Mouse (Mus musculus): ENCODE measurements around the gene Gm1604a. TPM values are rescaled to one million over a fixed set of nuclear protein-coding genes. Genes with fewer than 3 reads are reported as not detected.
"Not testable (repeated sequence)": the region's sequence is repeated elsewhere in the genome, so short reads cannot be mapped to it uniquely, and the experiment has no call there.

The Gm1604a gene
- not detected in 2 replicates for total RNA-seq (2014; rRNA removed)
- 0.20 and 0.44 TPM in 2 replicates for polyA plus RNA-seq (2015; fragmentation: Nextera tagmentation; extraction: Ambion mirVana)

DNA sequence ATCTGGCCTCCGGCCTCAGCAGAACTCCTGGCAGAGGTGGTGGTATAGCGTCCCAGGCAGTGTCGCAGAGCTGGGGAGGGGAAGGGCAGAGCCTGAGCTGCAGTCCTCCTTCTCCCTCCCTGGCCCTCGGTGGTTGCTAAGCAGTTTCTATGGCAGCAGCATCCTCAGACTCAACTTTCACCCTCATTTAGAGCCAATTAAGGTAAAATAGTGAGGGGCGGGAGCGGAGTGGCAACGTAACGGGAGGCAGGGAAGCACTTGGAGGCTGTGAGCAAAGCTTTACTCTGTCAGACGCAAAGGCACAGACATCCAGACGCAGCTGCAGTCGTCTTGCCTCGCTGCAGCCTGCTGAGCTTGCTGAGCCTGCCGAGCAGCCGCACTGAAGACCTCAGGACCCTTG, at the start of gene Gm1604a:
Gm1604a (plus strand) TSS at position 312 of the 400 bp plus-strand sequence.
- not testable (repeated sequence) for H3K9ac ChIP-seq (replicated peaks; ENCODE audit: low read length); H3K36me3 ChIP-seq (ENCODE audit: insufficient read depth, low read length); H3K27me3 ChIP-seq (ENCODE audit: insufficient read depth, low read length); H3K4me3 ChIP-seq (ENCODE audit: low read length); H3K9me3 ChIP-seq (ENCODE audit: low read length); H3K4me2 ChIP-seq (ENCODE audit: low read depth, low read length); H3K4me1 ChIP-seq (ENCODE audit: insufficient read depth, low read length); H3K27ac ChIP-seq; DNase-seq (ENCODE audit: low spot score)
- 11% methylated on average over 6 of the region's 14 CpGs for WGBS
- peak; percentile 82 for ATAC-seq

DNA sequence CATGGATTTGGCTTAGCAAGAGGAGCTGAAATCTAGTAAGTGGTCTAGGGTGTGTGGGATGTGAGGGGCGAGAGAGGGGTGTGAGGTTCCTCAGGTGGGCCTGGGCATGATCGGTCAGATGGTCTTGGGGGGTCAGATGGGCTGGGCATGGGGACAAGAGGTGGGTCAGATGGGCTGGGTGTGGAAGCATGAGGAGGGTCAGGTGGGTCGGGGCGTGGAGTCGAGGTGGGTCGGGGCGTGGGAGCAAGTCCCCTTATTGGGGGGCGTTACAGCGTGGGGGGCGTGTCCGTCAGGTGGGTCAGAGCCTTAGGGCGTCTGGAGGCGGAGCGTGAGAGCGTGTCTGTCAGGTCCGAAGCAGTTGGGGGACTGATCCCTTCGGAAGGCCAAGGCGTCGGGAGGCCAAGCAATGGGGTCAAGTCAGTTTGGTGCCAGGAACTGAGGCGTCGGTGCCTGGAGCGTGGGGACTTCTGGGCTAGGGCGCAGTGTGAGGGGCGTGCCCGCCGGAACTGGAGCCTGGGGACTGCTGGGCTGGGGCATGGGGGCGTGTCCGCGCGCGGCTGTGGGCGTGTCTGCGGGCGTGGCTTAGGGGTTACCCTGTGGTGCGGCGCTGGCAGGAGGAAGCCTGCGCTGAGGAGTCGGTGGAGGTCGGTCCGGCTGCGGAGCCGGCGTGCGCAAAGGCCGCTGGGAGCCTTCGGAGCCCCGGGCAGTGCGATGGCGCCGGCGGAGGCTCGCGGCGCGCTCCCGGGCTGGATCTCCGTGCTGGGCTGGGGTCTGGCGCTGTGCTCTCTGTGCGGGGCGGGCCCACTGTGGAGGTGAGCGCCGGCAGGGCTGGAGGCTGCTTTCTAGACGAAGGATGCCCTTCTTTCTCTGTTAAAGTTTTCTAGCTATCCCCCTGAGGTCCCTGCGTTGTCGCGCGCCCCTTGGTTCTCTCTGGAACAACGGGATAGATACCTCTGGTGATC, 46.8 kb upstream of the Gm1604a start, which contains the start of gene Gm49721:
Gm49721 (plus strand) TSS at position 618 of the 962 bp plus-strand sequence.
- DNase-seq (ENCODE audit: low spot score), result peak; percentile 9

DNA sequence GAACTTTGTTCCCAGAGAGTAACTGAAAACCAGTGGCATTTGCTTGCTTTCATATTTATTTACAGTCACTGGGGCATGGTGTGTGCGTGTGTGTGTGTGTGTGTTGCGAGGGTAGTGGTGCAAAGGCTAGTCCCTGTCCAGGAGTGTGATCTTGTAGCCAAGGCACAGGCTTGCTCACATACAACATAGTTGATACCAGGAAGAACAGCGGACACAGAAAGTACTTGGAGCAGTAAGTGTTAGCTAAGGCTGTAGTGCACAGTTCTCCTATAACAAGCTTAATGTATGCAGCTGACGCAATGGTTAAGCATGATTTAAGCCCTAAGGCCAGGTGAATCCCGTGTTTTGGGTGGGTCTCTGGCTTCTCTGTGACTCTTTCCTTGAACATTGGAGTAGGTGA, 46.0 kb upstream of the Gm1604a start:
- not testable (repeated sequence) for H3K9me3 ChIP-seq (ENCODE audit: low read length); H3K9ac ChIP-seq (replicated peaks; ENCODE audit: low read length); H3K27ac ChIP-seq; H3K36me3 ChIP-seq (ENCODE audit: insufficient read depth, low read length); ATAC-seq; DNase-seq (ENCODE audit: low spot score); H3K27me3 ChIP-seq (ENCODE audit: insufficient read depth, low read length); H3K4me1 ChIP-seq (ENCODE audit: insufficient read depth, low read length)
- Histone ChIP-seq H3K4me3 (ENCODE audit: low read length) (peak overlapping the region; percentile 45), H3K4me2 (ENCODE audit: low read depth, low read length) (peak overlapping the region; percentile 55; the same call in 1 of the 2 replicates)
- 8% methylated on average over 4 of the region's 5 CpGs for WGBS

More for the DNA sequence above, 46.8 kb upstream of the Gm1604a start, which contains the start of gene Gm49721:
- not testable (repeated sequence) for H3K4me1 ChIP-seq (ENCODE audit: insufficient read depth, low read length); H3K9me3 ChIP-seq (ENCODE audit: low read length); H3K27me3 ChIP-seq (ENCODE audit: insufficient read depth, low read length); H3K9ac ChIP-seq (replicated peaks; ENCODE audit: low read length); H3K36me3 ChIP-seq (ENCODE audit: insufficient read depth, low read length); H3K27ac ChIP-seq
- 3% methylated on average over 35 of the region's 68 CpGs for WGBS
- H3K4me3 ChIP-seq (ENCODE audit: low read length), result peak within 1 kb of the TSS; percentile 45
- ATAC-seq, result peak; percentile 97
- H3K4me2 ChIP-seq (ENCODE audit: low read depth, low read length), result peak within 1 kb of the TSS; percentile 55; the same call in 1 of the 2 replicates

DNA sequence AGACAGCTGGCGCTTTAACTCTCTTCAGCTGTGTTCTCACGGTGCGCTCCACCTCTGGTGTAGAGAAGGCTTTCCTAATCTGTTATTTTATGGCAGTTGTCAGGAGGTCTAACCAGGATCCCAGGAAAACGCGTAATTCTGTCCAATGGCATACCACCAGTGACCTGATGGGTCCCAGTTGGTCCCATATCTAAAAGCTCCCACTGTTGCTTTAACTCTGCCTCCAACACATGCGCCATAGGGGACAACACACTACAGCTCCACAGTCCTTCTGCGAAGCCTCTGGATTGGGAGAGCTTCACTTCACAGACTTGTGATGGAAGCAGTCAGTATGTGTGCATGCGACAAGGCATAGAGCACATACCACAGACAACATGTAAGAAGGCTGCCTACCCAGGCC, 45.2 kb upstream of the Gm1604a start:
- not testable (repeated sequence) for H3K36me3 ChIP-seq (ENCODE audit: insufficient read depth, low read length); DNase-seq (ENCODE audit: low spot score); H3K4me3 ChIP-seq (ENCODE audit: low read length); H3K9ac ChIP-seq (replicated peaks; ENCODE audit: low read length); H3K4me1 ChIP-seq (ENCODE audit: insufficient read depth, low read length); ATAC-seq; H3K27ac ChIP-seq; H3K4me2 ChIP-seq (ENCODE audit: low read depth, low read length); H3K27me3 ChIP-seq (ENCODE audit: insufficient read depth, low read length); H3K9me3 ChIP-seq (ENCODE audit: low read length)
- 89% methylated on average over 5 of the region's 8 CpGs for WGBS

DNA sequence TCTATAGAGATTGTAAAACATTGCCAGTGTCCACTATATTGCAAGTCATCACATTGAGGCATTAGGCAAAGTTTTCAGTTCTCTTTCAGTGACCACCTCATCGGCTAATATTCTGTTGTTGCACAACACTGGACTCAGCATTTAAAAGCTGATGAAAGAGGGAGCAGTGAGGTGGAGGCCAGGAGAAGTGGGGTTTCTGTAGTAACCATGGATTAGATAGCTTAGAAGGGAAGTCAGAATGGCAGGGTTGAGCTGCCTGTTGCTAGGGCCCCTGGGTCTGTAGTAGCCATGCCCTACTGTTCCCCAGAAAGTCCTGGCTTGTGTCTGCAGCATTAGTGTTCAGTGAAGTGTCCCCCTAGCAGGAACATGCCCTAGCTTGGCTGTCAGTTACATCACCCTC, 39.2 kb upstream of the Gm1604a start:
- WGBS, result 92% methylated on average over 1 of the region's 1 CpGs
- not testable (repeated sequence) for H3K9ac ChIP-seq (replicated peaks; ENCODE audit: low read length); DNase-seq (ENCODE audit: low spot score); H3K27me3 ChIP-seq (ENCODE audit: insufficient read depth, low read length); H3K9me3 ChIP-seq (ENCODE audit: low read length); H3K4me2 ChIP-seq (ENCODE audit: low read depth, low read length); H3K4me1 ChIP-seq (ENCODE audit: insufficient read depth, low read length); H3K36me3 ChIP-seq (ENCODE audit: insufficient read depth, low read length); ATAC-seq; H3K4me3 ChIP-seq (ENCODE audit: low read length); H3K27ac ChIP-seq

DNA sequence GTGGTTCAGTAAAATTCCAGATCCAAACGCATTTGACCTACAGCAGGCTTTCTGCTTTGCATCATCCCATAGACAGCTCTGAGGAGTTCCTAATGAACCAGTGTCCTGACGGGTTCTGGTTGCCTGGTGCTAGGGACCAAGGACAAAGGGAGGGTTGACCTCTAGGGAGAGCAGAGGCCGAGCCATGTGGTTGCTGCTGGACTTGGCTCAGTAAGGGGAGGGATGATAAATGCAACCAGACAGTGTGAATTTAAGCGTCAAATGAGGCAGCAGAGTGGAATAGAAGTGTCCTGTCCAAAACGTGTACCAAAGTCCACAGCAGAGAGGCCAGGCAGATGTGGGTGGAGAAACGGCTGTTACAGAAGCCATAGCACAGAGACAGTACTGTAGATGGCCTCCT, 29.9 kb upstream of the Gm1604a start:
- no CpG with 5 or more reads among the region's 6 CpGs for WGBS
- not testable (repeated sequence) for H3K4me2 ChIP-seq (ENCODE audit: low read depth, low read length); H3K27ac ChIP-seq; H3K9me3 ChIP-seq (ENCODE audit: low read length); DNase-seq (ENCODE audit: low spot score); H3K4me1 ChIP-seq (ENCODE audit: insufficient read depth, low read length); H3K27me3 ChIP-seq (ENCODE audit: insufficient read depth, low read length); H3K9ac ChIP-seq (replicated peaks; ENCODE audit: low read length); H3K36me3 ChIP-seq (ENCODE audit: insufficient read depth, low read length); H3K4me3 ChIP-seq (ENCODE audit: low read length)
- peak; percentile 76 for ATAC-seq

DNA sequence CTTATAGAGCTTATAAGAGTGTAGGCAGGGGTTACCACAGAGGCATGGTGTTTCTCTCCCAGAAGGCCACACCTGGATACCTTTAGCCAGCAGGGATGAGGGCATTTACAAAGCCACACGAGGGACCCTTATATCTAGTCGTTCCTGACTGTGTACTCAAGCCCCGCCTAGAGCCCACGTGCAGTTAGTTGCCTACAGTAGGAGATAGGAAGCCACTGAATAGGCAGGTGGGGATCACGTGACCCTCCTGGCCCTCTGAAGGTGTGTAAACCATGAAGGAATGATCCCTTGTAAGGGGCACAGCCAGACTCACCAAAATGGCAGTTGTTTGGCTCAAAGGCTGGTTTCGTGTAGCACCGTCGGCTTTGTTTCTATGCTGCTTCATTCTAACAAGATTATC, 28.5 kb upstream of the Gm1604a start:
- not testable (repeated sequence) for H3K9me3 ChIP-seq (ENCODE audit: low read length); H3K4me3 ChIP-seq (ENCODE audit: low read length); H3K36me3 ChIP-seq (ENCODE audit: insufficient read depth, low read length); DNase-seq (ENCODE audit: low spot score); H3K27ac ChIP-seq; ATAC-seq; H3K4me1 ChIP-seq (ENCODE audit: insufficient read depth, low read length); H3K4me2 ChIP-seq (ENCODE audit: low read depth, low read length); H3K9ac ChIP-seq (replicated peaks; ENCODE audit: low read length); H3K27me3 ChIP-seq (ENCODE audit: insufficient read depth, low read length)
- WGBS, result 89% methylated on average over 8 of the region's 8 CpGs

DNA sequence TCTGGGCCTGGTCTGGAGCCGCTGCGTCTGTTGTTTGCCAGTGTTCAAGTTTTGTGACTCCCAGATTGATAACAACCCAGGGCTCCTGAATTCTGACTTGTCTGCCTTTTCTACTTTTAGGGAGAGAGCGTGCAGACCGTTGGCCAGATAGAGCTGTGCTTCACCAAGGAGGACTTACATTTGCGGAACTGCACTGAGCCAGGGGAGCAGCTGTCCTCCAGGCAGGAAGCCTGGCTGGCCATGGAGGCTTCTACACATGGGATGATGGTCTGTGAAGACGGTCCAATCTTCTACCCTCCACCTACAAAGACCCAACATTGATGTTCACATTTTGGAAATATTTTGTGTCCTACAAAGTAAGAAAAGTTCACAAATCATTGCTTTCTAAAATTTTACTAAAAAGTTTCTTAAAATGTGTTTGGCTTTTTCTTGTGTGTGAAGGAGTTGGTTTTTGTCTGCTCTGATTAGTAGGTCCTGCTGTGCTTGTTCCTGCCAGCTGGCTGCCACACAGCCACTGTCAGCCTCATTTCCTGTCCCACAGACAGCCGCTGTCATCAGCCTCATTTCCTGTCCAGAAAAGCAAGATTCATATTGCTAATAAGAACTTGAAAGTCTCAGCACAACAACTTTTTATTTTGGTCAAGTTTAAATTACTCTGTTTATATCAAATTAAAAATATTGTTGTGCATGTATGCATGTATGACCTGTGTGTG, 27.4 kb upstream of the Gm1604a start:
- not testable (repeated sequence) for H3K27me3 ChIP-seq (ENCODE audit: insufficient read depth, low read length); H3K9me3 ChIP-seq (ENCODE audit: low read length); H3K36me3 ChIP-seq (ENCODE audit: insufficient read depth, low read length); DNase-seq (ENCODE audit: low spot score); H3K4me2 ChIP-seq (ENCODE audit: low read depth, low read length); H3K4me3 ChIP-seq (ENCODE audit: low read length); H3K9ac ChIP-seq (replicated peaks; ENCODE audit: low read length); H3K27ac ChIP-seq; H3K4me1 ChIP-seq (ENCODE audit: insufficient read depth, low read length)
- no CpG with 5 or more reads among the region's 7 CpGs for WGBS
- peak; percentile 68; the same call in 1 of the 2 replicates for ATAC-seq

DNA sequence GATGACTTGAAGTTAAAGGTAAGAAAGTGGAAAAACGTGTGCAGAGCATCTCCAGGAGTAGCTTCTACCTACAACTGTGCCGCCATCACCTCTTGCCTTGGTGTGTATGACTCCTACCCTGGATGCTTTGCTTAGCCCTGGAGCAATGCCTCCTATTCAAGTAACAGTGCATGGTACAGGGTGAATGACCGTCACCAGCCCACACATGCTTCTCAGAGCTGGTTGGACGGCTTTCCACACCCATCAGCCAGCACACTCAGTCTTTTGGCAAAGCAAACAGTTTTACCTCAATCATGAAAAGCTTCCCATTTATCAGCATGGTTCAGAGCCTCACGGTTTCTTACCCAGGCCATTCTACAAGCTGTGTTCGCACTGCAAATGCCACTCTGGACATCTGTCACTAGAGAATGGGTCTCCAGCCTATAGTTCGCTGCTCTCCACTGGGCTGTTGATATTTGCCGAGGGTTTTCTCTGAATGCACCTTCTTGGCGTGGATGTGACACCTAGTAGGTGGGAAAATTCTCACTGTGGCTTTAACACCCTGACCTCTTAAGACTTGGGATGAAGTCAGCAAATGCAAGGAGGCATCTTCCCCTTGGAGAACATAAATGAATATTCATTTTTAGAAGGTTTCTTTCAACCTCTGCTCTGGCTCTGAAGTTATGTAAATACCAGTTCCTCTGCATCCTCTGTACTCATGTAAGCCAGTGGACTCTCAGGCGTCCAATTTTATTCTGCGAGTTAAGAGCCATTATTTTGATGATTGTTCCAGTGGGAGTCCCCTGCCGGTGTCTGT, 23.4 kb upstream of the Gm1604a start:
- H3K27ac ChIP-seq; ATAC-seq; DNase-seq (ENCODE audit: low spot score); H3K9ac ChIP-seq (replicated peaks; ENCODE audit: low read length); H3K9me3 ChIP-seq (ENCODE audit: low read length); H3K4me2 ChIP-seq (ENCODE audit: low read depth, low read length); H3K4me1 ChIP-seq (ENCODE audit: insufficient read depth, low read length); H3K27me3 ChIP-seq (ENCODE audit: insufficient read depth, low read length); H3K4me3 ChIP-seq (ENCODE audit: low read length); H3K36me3 ChIP-seq (ENCODE audit: insufficient read depth, low read length): not testable (repeated sequence)
- WGBS, result 70% methylated on average over 9 of the region's 12 CpGs
